Mouse (Mus musculus) limb, embryonic 10.5 days (tissue): ENCODE data around the gene Cul9. TPM values are rescaled to one million over a fixed set of nuclear protein-coding genes. Genes with fewer than 3 reads are reported as not detected.
A peak's percentile ranks its signal among the peaks of the same experiment; 100 is the strongest.

ENCODE experiments used
- DNase-seq: peaks from one replicate; pipeline ENCODE4 v3.0.0-alpha.2; 2017; ENCODE audit warnings: low spot score
- H3K27ac ChIP-seq: fragments of 300-500 bp; sonication (generic); 2 replicates; pipeline ENCODE4 v1.5.1; 2016; ENCODE audit warnings: mild to moderate bottlenecking
- H3K27me3 ChIP-seq: fragments of 300-500 bp; sonication (generic); 2 replicates; pipeline ENCODE4 v1.6.1; 2016; ENCODE audit warnings: low read depth, mild to moderate bottlenecking; ENCODE audit not compliant: poor library complexity, severe bottlenecking
- H3K36me3 ChIP-seq: fragments of 300-500 bp; sonication (generic); 2 replicates; pipeline ENCODE4 v1.6.1; 2016; ENCODE audit warnings: mild to moderate bottlenecking, moderate library complexity
- H3K4me1 ChIP-seq: fragments of 300-500 bp; sonication (generic); 2 replicates; pipeline ENCODE4 v1.6.1; 2016
- H3K4me3 ChIP-seq: fragments of 300-500 bp; sonication (generic); 2 replicates; pipeline ENCODE4 v1.5.1; 2016; ENCODE audit warnings: mild to moderate bottlenecking, moderate library complexity
- H3K9me3 ChIP-seq: fragments of 300-500 bp; sonication (generic); replicated peaks from 2 replicates; pipeline ENCODE4 v1.6.1; 2016; ENCODE audit warnings: mild to moderate bottlenecking
- WGBS: fragments of 180-500 bp; shearing (Covaris S2); methylation state at CpG from one replicate; pipeline ENCODE4 v1.1.7; 2016; 5-methylcytosine and 5-hydroxymethylcytosine counted together
- polyA plus RNA-seq: library from polyadenylated mRNA; unstranded; fragments of >200 nt; fragmentation: Nextera tagmentation; extraction: Ambion mirVana; gene quantifications from 2 replicates; pipeline ENCODE4 v1.2.1, GENCODE M21; 2016

The Cul9 gene
- 2.4 and 5.6 TPM in 2 replicates for polyA plus RNA-seq

DNA sequence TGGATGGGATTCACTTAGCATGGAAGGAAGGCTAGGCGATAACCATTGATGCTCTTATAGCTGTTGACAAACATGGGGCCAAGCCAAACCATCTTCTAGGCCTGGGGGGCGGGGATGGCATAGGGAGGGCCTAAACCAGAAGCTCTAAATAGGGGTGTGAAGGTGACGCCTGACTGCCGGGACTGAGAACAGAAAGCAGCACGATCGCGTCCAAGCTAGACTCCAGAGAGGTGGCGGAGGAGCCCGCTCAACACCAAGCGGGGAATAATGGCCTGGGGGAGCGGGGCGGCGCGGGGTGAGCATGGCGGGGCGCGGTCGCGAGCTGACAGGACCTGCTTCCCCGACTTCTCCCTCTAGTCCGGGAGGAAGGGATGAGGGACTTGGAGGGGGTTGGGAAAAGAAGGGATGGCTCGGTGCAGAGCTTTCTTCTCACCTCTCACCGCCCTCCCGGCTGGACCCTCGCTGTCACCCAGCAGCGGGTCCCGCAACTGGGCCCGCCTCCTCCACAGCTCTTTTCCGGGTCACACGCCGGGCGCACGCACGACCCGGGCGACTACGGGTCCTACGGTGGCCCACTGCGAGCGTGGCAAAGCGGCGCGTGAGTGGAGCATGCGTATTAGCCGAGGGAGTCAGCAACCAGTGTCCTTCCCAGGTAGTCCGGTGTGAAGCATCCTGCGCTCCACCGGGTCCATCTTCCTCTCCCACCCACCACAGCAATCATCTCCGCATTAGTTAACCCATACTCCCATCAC is at the start of gene Cul9:
Gene Cul9 (minus strand): TSS at position 576 of the 752 bp plus-strand sequence.
- Histone ChIP-seq H3K36me3 (peaks cover 33% of the 10 kb centered on the region), H3K9me3 (no peaks in the 10 kb centered on the region), H3K4me3 (peak within 1 kb of the TSS; percentile 65), H3K4me1 (peaks cover 36% of the 10 kb centered on the region), H3K27me3 (peaks cover 34% of the 10 kb centered on the region), H3K27ac (peak within 1 kb of the TSS; percentile 26)
- DNase-seq = peak; percentile 77
- WGBS = 2% methylated on average over 48 of the region's 49 CpGs

- no peaks in the 10 kb centered on the region for H3K27me3 ChIP-seq
- H3K4me1 ChIP-seq = peaks cover 15% of the 10 kb centered on the region
- WGBS = 83% methylated on average over 6 of the region's 6 CpGs
- H3K4me3 ChIP-seq = 0 out of 2 replicates have a peak overlapping the region, but pooled peaks have one; percentile 0
- no peaks in the 10 kb centered on the region for H3K9me3 ChIP-seq
- DNase-seq = no peak
- H3K27ac ChIP-seq = peak overlapping the region; percentile 70
- H3K36me3 ChIP-seq = peaks cover 53% of the 10 kb centered on the region
Observed at GRCm38 (mm10) chr17:46595336-46595735, 49.1 kb upstream of the Cul9 start.

DNA sequence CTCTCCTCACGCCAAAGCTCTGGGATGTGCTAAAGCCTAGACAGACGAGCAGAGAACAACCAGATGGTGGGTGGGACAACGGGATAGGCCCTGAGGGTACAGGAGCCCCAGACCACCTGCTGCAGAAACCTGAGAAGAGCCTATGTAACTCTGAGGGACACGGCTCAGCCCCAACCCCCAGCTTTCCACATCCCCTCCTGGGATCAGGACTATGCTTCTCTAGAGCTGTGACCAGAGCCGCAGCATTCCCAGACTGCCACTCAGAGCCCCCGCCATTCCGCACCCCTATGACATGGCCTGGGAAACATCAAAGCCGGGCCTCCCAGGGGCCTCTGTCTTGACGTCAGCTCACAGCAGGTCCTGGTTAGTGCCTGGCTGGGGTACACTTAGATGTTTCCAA is 48.4 kb upstream of the Cul9 start:
- H3K9me3 ChIP-seq = no peaks in the 10 kb centered on the region
- H3K27ac ChIP-seq = peak overlapping the region; percentile 70; the same call in 1 of the 2 replicates
- peaks cover 60% of the 10 kb centered on the region for H3K36me3 ChIP-seq
- 12% methylated on average over 9 of the region's 9 CpGs for WGBS
- peak; percentile 48 for DNase-seq
- no peaks in the 10 kb centered on the region for H3K27me3 ChIP-seq
- H3K4me1 ChIP-seq = peaks cover 15% of the 10 kb centered on the region
- peak overlapping the region; percentile 0; the same call in 1 of the 2 replicates for H3K4me3 ChIP-seq

DNA sequence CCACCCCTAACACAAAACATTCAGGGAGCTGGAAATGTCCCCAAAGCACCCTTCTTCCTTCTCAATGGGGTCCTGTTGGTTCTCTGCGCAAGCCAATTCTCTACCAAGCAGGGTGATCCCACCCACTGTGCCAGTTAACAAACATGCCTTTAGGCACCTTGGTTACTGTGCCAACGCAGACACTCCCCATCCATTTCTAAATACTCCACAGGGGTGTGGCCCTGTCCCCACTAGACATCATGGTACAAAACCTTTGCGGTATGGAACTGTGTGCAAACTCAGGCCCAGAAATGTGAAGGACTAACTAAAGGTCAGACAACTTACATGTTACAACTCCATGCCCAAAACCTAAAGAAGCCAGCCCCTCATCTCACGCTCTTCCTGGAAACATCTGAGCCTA is 46.9 kb upstream of the Cul9 start:
- Histone ChIP-seq H3K27ac (0 out of 2 replicates have a peak overlapping the region, but pooled peaks have one; percentile 15), H3K36me3 (peaks cover 70% of the 10 kb centered on the region)

GRCm38 (mm10) chr17:46591406-46591805 is 45.2 kb upstream of the Cul9 start:
- no peak overlapping the region; the same call in 1 of the 2 replicates for H3K27ac ChIP-seq
- H3K9me3 ChIP-seq = no peaks in the 10 kb centered on the region
- H3K4me3 ChIP-seq = no peak overlapping the region
- DNase-seq = no peak
- no peaks in the 10 kb centered on the region for H3K27me3 ChIP-seq
- peaks cover 70% of the 10 kb centered on the region for H3K36me3 ChIP-seq
- 92% methylated on average over 19 of the region's 19 CpGs for WGBS
- H3K4me1 ChIP-seq = peaks cover 15% of the 10 kb centered on the region

More for the DNA sequence above, 46.9 kb upstream of the Cul9 start:
- Histone ChIP-seq H3K4me3 (no peak overlapping the region), H3K27me3 (no peaks in the 10 kb centered on the region), H3K9me3 (no peaks in the 10 kb centered on the region), H3K4me1 (peaks cover 15% of the 10 kb centered on the region)
- no peak for DNase-seq
- 93% methylated on average over 4 of the region's 4 CpGs for WGBS

GRCm38 (mm10) chr17:46590439-46590838 is 44.3 kb upstream of the Cul9 start:
- Histone ChIP-seq H3K27ac (no peak overlapping the region; the same call in 1 of the 2 replicates), H3K9me3 (no peaks in the 10 kb centered on the region), H3K4me1 (peaks cover 12% of the 10 kb centered on the region), H3K36me3 (peaks cover 79% of the 10 kb centered on the region), H3K4me3 (no peak overlapping the region), H3K27me3 (no peaks in the 10 kb centered on the region)
- DNase-seq = no peak
- WGBS = 92% methylated on average over 7 of the region's 7 CpGs

DNA sequence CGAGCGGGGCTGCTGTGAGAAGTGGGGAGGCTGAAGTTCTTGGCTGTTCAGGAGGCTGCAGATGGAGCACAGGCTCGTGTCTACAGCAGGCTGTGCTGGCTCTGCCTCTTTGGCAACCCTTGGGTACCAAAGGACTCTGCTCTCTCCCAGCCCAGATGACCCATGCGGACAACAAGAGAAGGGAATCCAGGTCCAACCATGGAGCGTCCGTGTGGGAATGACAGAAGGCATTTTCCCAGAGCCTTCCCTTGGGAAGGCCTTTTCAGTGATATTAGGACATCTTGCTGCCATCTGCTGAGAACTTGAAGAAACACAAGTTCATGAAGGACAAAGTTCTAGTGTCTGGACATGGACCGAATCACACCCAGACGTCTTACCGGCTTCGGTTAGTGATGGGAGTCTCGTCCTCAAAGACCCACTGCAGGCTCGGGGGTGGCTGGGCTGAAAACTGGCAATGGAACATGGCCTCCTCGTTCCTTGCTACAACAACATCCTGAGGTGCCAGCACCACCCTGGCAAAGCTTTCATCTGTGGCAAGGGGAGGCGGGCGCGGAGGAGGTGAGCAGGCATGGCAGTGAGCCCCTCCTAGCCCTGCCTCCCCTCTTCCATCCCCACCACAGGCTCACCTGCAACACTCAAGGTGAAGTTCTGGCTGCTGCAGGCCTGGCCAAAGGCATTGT is 43.6 kb upstream of the Cul9 start:
- H3K27ac ChIP-seq = no peak overlapping the region; the same call in 1 of the 2 replicates
- no peak overlapping the region for H3K4me3 ChIP-seq
- peaks cover 86% of the 10 kb centered on the region for H3K36me3 ChIP-seq
- H3K9me3 ChIP-seq = no peaks in the 10 kb centered on the region
- peaks cover 6% of the 10 kb centered on the region for H3K4me1 ChIP-seq
- 94% methylated on average over 16 of the region's 16 CpGs for WGBS
- DNase-seq = no peak
- no peaks in the 10 kb centered on the region for H3K27me3 ChIP-seq

DNA sequence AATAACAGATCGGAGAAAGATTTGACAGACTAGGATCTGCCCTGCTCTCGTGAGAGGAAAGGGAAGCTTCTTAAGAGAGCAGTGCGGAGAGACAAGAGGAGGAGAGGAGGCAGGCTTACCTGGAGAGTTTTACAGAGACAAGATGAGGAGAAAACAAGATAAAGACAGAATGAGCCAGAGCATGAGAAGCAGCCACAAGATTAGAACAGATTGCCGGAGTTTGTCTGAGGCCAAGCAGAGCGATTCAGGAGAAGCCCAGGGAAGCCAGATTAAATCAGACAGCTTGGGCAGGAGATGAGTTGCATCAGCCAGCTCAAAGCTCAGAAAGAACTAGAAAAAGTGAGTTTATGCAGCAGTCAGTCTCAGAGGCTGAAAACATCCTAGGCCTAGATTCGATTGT is 42.7 kb upstream of the Cul9 start:
- Histone ChIP-seq H3K27me3 (no peaks in the 10 kb centered on the region), H3K4me3 (no peak overlapping the region), H3K36me3 (peaks cover 90% of the 10 kb centered on the region), H3K9me3 (no peaks in the 10 kb centered on the region), H3K27ac (no peak overlapping the region), H3K4me1 (no peaks in the 10 kb centered on the region)
- no peak for DNase-seq
- WGBS = 95% methylated on average over 6 of the region's 6 CpGs

- Histone ChIP-seq H3K4me1 (no peaks in the 10 kb centered on the region), H3K36me3 (peaks cover 91% of the 10 kb centered on the region), H3K27ac (no peak overlapping the region), H3K27me3 (no peaks in the 10 kb centered on the region), H3K4me3 (no peak overlapping the region), H3K9me3 (no peaks in the 10 kb centered on the region)
- DNase-seq = no peak
- 91% methylated on average over 9 of the region's 9 CpGs for WGBS
Observed at GRCm38 (mm10) chr17:46588173-46588572, 42.0 kb upstream of the Cul9 start.

- no peaks in the 10 kb centered on the region for H3K27me3 ChIP-seq
- H3K27ac ChIP-seq = no peak overlapping the region
- H3K36me3 ChIP-seq = peaks cover 92% of the 10 kb centered on the region
- WGBS = 95% methylated on average over 8 of the region's 8 CpGs
- no peak overlapping the region for H3K4me3 ChIP-seq
- no peaks in the 10 kb centered on the region for H3K9me3 ChIP-seq
- no peak for DNase-seq
- no peaks in the 10 kb centered on the region for H3K4me1 ChIP-seq
Observed at GRCm38 (mm10) chr17:46586327-46586726, 40.1 kb upstream of the Cul9 start.

- H3K27ac ChIP-seq = no peak overlapping the region
- H3K9me3 ChIP-seq = no peaks in the 10 kb centered on the region
- no peak overlapping the region for H3K4me3 ChIP-seq
- H3K27me3 ChIP-seq = no peaks in the 10 kb centered on the region
- H3K4me1 ChIP-seq = no peaks in the 10 kb centered on the region
- 79% methylated on average over 5 of the region's 5 CpGs for WGBS
- DNase-seq = no peak
- peaks cover 92% of the 10 kb centered on the region for H3K36me3 ChIP-seq
Observed at GRCm38 (mm10) chr17:46578650-46579049, 32.5 kb upstream of the Cul9 start.

DNA sequence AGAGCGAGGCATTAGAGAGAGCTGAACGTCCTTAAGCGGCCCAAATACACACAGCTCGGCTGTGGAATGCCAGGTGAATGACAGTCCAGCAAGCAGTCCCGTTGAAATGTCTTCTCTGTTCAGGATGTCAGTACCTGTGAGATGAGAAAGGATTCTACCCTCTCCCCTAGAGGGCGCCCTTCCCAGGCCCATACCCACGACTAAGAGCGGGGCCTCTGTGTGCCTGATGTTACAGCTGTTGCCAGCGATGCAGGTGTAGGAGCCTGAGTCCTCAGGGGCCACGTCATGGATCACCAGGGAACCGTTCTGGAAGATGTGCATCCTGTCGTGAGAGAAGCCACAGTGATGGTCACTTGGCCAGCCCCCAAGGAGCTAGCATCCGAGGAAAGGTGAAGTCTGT is 29.9 kb upstream of the Cul9 start:
- no peaks in the 10 kb centered on the region for H3K9me3 ChIP-seq
- no peaks in the 10 kb centered on the region for H3K4me1 ChIP-seq
- DNase-seq = no peak
- 91% methylated on average over 13 of the region's 13 CpGs for WGBS
- no peaks in the 10 kb centered on the region for H3K27me3 ChIP-seq
- H3K4me3 ChIP-seq = no peak overlapping the region
- H3K36me3 ChIP-seq = peaks cover 96% of the 10 kb centered on the region
- H3K27ac ChIP-seq = no peak overlapping the region

- 93% methylated on average over 7 of the region's 7 CpGs for WGBS
- Histone ChIP-seq H3K4me1 (no peaks in the 10 kb centered on the region), H3K4me3 (no peak overlapping the region), H3K27me3 (no peaks in the 10 kb centered on the region), H3K27ac (no peak overlapping the region), H3K36me3 (peaks cover 96% of the 10 kb centered on the region), H3K9me3 (no peaks in the 10 kb centered on the region)
- DNase-seq = no peak
Observed at GRCm38 (mm10) chr17:46574535-46574934, 28.3 kb upstream of the Cul9 start.
